Mouse (Mus musculus) erythroblast, embryonic 14.5 days (primary cell): ENCODE data around the gene Usp21. TPM values are rescaled to one million over a fixed set of nuclear protein-coding genes. Genes with fewer than 3 reads are reported as not detected.

Experiments
- H3K27me3 ChIP-seq: 2 replicates; pipeline ENCODE4 v1.6.1; 2012; ENCODE audit warnings: inconsistent platforms; ENCODE audit not compliant: control insufficient read depth
- H3K36me3 ChIP-seq: 2 replicates; pipeline ENCODE4 v1.6.1; 2012; ENCODE audit warnings: mild to moderate bottlenecking, inconsistent platforms; ENCODE audit not compliant: control insufficient read depth
- H3K4me1 ChIP-seq: 2 replicates; pipeline ENCODE4 v1.6.1; 2012; ENCODE audit warnings: inconsistent platforms; ENCODE audit not compliant: control insufficient read depth
- H3K4me3 ChIP-seq: replicated peaks from 2 replicates; pipeline ENCODE3; 2012; ENCODE audit warnings: moderate library complexity, mild to moderate bottlenecking, inconsistent platforms
- H3K9me3 ChIP-seq: 2 replicates; pipeline ENCODE4 v1.6.1; 2012; ENCODE audit warnings: low read length, inconsistent platforms, mixed read lengths; ENCODE audit not compliant: control insufficient read depth
- GATA1 ChIP-seq: IDR thresholded peaks from 2 replicates; pipeline ENCODE4 v1.6.1; 2012; ENCODE audit warnings: low read length, inconsistent platforms, mixed read lengths
- TAL1 ChIP-seq: IDR thresholded peaks from 3 replicates; pipeline ENCODE4 v1.6.1; 2012; ENCODE audit warnings: low read length, inconsistent platforms, mixed read lengths
- polyA plus RNA-seq: library from polyadenylated mRNA; stranded (reverse); fragments of >175 nt; gene quantifications from 2 replicates; pipeline ENCODE4 v1.2.3, GENCODE M21; 2012

Usp21 gene
- polyA plus RNA-seq, 1 experiment: 8.4 TPM

DNA sequence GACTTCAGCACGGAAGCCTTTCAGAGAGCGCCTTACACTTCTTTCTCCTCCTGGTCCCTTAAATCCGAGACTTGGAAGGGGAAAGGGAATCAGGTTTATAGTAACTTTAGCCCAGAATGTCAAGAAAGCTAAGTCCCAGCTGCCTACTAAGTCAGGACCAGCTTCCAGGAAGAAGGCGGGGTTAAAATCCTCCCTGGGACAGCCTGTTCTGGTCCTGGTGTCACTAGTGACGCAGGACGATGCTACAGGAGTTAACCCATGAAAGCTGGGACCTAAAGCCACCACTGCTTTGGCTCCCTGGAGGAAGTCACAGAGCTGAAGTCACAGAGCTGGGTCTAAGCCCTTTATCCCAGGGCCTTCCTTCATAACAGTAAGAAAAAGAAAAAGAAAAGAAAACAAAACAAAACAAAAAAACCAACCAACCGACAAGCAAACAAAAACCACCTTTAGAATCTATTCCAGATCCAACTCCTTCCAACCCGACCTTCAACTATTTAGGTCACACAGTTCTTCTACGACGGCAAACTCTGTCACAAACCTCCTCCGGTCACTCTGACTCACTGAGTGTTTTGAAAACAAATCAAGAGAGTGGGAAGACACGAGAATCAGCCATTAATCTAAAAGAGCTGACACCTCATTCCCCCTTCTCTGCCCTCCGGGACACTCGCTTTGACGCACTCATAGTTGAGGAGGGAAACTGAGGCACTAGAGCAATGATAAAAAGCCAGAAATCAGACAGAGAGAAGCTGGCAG, 47.6 kb downstream of the Usp21 start:
- TF ChIP-seq TAL1: no peak
- no peak for TF ChIP-seq GATA1
- Histone ChIP-seq H3K36me3 (peaks cover 87% of the 10 kb centered on the region), H3K4me1 (peaks cover 5% of the 10 kb centered on the region), H3K4me3 (no peak overlapping the region), H3K27me3 (no peaks in the 10 kb centered on the region), H3K9me3 (no peaks in the 10 kb centered on the region)

DNA sequence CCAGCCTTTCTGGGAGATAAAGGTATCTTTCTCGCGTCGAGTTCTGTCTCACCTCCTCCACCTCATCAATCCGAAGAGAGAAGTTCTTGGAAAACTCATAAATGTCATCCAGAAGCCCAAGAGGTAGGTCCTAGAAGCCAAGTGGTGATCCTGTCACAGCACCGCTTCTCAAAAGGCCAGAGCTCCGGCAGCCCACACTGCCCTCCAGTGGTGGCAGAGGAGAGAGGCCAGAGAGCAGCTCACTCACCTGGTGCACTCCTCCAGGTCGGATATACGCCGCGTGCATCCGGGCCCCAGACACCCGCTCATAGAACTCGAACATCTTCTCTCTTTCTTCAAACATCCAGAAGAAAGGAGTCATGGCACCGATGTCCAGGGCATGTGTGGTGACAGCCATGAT, 49.3 kb downstream of the Usp21 start:
- Histone ChIP-seq H3K9me3 (no peaks in the 10 kb centered on the region), H3K27me3 (no peaks in the 10 kb centered on the region), H3K4me3 (no peak overlapping the region), H3K36me3 (peaks cover 90% of the 10 kb centered on the region), H3K4me1 (peaks cover 13% of the 10 kb centered on the region)
- TF ChIP-seq TAL1 (no peak), GATA1 (no peak)

DNA sequence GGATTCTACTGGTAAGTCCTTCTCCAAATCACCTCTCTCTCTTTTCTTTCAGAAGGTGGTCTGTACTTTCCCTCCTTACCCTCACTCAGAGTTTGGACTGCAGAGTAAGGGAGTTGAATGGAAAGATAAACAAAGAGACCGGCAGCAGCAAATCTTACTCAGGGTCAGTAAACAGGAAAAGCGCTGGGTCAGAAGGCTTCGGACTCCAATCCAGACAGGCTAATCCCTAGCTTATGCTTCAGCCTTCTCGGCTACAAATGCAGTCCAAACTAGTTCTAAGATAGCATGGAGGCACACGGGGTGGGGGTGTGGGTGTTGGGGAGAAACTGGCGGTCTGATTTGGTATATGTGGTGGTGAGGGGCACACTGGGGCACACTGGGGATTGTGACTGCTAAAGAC, 50.4 kb downstream of the Usp21 start:
- TF ChIP-seq TAL1 (no peak), GATA1 (no peak)
- peaks cover 82% of the 10 kb centered on the region for H3K36me3 ChIP-seq

DNA sequence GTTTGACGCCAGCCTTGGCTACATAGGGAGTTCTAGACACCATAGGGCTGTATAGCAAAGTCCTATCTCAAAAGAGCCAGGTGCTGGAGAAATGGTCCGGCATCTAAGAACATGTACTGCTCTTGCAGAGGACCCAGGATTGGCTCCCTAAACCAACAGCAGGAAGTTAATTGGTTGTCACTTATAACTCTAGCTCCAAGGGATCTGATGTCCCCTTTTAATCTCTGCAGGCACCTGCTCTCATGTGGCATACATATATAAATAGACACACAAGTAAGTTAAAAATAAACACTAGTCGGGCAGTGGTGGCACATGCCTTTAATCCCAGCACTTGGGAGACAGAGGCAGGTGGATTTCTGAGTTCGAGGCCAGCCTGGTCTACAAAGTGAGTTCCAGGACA, 52.0 kb downstream of the Usp21 start:
- no peaks in the 10 kb centered on the region for H3K9me3 ChIP-seq
- no peak overlapping the region for H3K4me3 ChIP-seq
- peaks cover 30% of the 10 kb centered on the region for H3K4me1 ChIP-seq
- H3K36me3 ChIP-seq: peaks cover 68% of the 10 kb centered on the region
- TF ChIP-seq TAL1 (no peak), GATA1 (no peak)
- H3K27me3 ChIP-seq: no peaks in the 10 kb centered on the region

More for the DNA sequence above, 50.4 kb downstream of the Usp21 start:
- H3K27me3 ChIP-seq: no peaks in the 10 kb centered on the region
- H3K9me3 ChIP-seq: no peaks in the 10 kb centered on the region
- H3K4me1 ChIP-seq: peaks cover 22% of the 10 kb centered on the region
- H3K4me3 ChIP-seq: no peak overlapping the region

DNA sequence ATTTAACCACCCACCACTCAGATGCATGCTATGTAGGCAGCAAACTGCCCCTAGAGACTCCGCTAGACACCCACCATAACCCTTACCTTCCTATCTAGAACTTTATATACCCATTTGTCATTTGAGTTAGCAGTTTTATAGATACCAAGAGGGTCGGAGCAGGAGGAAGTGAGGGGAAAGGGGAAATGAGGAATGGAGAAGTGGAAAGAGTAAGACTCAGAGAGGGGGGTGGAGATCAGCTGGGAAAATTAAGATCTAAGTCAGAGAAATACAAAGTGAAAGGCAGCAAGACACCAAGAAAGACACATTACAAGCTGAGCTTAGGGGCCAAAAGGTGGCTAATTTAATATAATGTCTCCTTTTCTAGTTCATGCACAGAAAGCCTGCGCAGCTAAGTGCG, 53.3 kb downstream of the Usp21 start:
- Histone ChIP-seq H3K4me3 (no peak overlapping the region), H3K4me1 (peaks cover 30% of the 10 kb centered on the region), H3K9me3 (no peaks in the 10 kb centered on the region), H3K36me3 (peaks cover 58% of the 10 kb centered on the region), H3K27me3 (no peaks in the 10 kb centered on the region)
- no peak for TF ChIP-seq TAL1
- no peak for TF ChIP-seq GATA1

DNA sequence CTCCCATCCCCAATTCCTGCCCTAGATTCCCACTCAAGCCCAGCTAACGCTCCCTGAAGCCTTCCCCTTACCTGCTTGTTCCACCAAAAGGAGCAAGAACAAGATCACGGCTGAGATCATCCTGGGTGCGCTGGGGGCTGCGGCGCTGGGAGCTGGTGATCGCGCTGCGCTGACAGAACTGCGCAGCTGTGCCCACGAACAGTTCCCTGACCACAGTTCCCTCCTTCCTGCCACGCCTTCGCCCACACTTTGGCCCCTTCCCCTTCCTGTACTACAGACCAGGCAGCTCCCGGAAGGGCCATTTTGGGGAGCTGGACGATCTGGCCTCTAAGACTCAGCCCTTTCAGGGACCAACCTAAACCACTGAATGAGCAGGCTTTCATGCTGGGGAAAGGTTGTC, 53.7 kb downstream of the Usp21 start, which contains the start of gene Fcer1g:
TSS of gene Fcer1g (minus strand) at position 240 of the 400 bp plus-strand sequence.
- TF ChIP-seq GATA1 (no peak), TAL1 (no peak)
- Histone ChIP-seq H3K27me3 (no peaks in the 10 kb centered on the region), H3K36me3 (peaks cover 54% of the 10 kb centered on the region), H3K9me3 (no peaks in the 10 kb centered on the region), H3K4me1 (peaks cover 30% of the 10 kb centered on the region), H3K4me3 (no peak within 1 kb of the TSS)

DNA sequence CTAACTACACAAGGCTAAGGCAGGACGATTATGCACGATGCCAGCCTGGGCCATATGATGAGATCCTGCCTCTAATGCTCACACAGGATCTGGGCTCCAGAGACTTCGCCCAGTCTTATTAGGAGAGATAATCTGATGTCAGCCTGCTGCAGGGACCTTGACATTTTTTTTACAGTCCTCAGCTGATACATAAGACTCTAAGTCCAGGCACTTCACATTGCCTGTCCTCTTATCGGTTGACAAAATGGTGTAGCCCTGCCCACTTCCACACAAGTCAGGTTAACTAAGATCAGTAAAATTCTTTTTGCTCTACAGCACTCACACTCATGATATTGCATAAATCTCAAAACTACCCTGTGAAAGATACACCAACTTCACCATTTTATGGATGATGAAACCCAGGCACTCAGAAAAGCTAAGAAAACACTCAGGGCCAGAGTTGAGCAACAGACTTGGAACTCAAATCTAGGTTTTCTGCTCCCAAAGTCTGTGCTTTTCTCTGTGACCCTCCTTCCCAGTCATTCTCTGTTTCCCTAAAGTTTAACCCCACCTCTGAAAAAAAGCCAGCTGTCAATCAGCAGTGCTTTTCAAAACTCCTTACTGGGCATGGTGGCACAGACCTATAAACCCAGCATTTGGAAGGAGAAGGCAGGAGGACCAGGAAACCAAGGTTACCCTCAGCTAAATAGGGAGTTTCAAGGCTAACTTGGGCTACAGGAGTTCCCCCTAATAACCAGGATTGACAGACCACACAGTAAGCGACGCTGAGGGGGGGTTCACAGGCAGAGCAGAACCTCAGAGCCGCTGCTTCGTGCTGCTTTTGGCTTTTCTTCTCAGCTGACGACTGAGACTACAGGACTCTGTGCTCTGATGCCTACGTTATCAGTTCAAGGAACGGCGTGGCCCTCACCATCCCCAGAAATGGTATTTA, 54.7 kb downstream of the Usp21 start:
- TF ChIP-seq TAL1: no peak
- TF ChIP-seq GATA1: no peak
- Histone ChIP-seq H3K27me3 (no peaks in the 10 kb centered on the region), H3K4me3 (no peak overlapping the region), H3K36me3 (peaks cover 44% of the 10 kb centered on the region), H3K4me1 (peaks cover 30% of the 10 kb centered on the region), H3K9me3 (no peaks in the 10 kb centered on the region)

DNA sequence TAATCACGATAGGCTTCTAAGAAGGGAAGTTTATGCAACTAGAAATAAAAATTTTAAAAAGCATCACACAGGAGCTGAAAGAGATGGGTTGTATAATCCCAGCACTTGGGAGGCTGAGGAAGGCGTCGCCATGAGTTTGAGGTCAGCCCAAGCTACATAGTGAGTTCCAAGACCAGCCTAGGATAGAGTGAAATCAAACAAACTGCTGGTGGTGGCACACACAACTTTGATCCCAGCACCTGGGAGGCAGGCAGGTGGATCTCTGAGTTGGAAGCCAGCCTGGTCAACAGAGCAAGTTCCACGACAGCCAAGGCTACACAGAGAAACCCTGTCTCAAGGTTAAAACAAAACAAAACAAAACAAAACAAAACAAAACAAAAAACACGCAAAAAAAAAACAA, 55.4 kb downstream of the Usp21 start:
- Histone ChIP-seq H3K4me3 (no peak overlapping the region), H3K36me3 (peaks cover 37% of the 10 kb centered on the region), H3K9me3 (no peaks in the 10 kb centered on the region), H3K27me3 (no peaks in the 10 kb centered on the region), H3K4me1 (peaks cover 30% of the 10 kb centered on the region)
- no peak for TF ChIP-seq TAL1
- no peak for TF ChIP-seq GATA1

Other genes with a start within 250 kb of the Usp21 start
- gene Fcgr3, start 223.1 kb downstream of the Usp21 start, polyA plus RNA-seq: 0.06 TPM in 1 of 2 replicates, not detected in the other
- gene Cfap126, start 174.1 kb downstream of the Usp21 start, polyA plus RNA-seq: 0.37 and 0.64 TPM in 2 replicates
- 4.9 and 7.2 TPM in 2 replicates for gene Sdhc, start 137.4 kb downstream of the Usp21 start, polyA plus RNA-seq
- not detected in 2 replicates for gene Mpz, start 137.3 kb downstream of the Usp21 start, polyA plus RNA-seq
- not detected in 2 replicates for gene Pcp4l1, start 91.7 kb downstream of the Usp21 start, polyA plus RNA-seq
- gene Nr1i3, start 74.0 kb downstream of the Usp21 start, polyA plus RNA-seq: not detected in 2 replicates
- gene Tomm40l, start 65.5 kb downstream of the Usp21 start, polyA plus RNA-seq: 2.2 TPM in 2 replicates
- gene Apoa2, start 62.9 kb downstream of the Usp21 start, polyA plus RNA-seq: 0.42 and 2.1 TPM in 2 replicates
- 0.13 and 0.17 TPM in 2 replicates for gene Fcer1g, start 53.6 kb downstream of the Usp21 start, polyA plus RNA-seq
- not detected in 2 replicates for gene Adamts4, start 37.6 kb downstream of the Usp21 start, polyA plus RNA-seq
- 7.0 and 7.5 TPM in 2 replicates for gene Ndufs2, start 36.6 kb downstream of the Usp21 start, polyA plus RNA-seq
- gene B4galt3, start 17.7 kb downstream of the Usp21 start, polyA plus RNA-seq: 11.1 and 11.6 TPM in 2 replicates
- 89.9 and 167 TPM in 2 replicates for gene Ppox, start 6.8 kb downstream of the Usp21 start, polyA plus RNA-seq
- 3.9 and 4.8 TPM in 2 replicates for gene Ufc1, start 7.0 kb upstream of the Usp21 start, polyA plus RNA-seq
- gene Dedd, start 41.2 kb upstream of the Usp21 start, polyA plus RNA-seq: 1.6 and 1.7 TPM in 2 replicates
- gene Nit1, start 57.7 kb upstream of the Usp21 start, polyA plus RNA-seq: 0.98 TPM in 2 replicates
- gene Pfdn2, start 57.7 kb upstream of the Usp21 start, polyA plus RNA-seq: 1.4 and 2.0 TPM in 2 replicates
- gene Klhdc9, start 72.8 kb upstream of the Usp21 start, polyA plus RNA-seq: 0.14 TPM in 1 of 2 replicates, not detected in the other
- not detected in 2 replicates for gene Nectin4, start 82.1 kb upstream of the Usp21 start, polyA plus RNA-seq
- 0.06 and 0.07 TPM in 2 replicates for gene Arhgap30, start 101.0 kb upstream of the Usp21 start, polyA plus RNA-seq
- 1.2 and 3.6 TPM in 2 replicates for gene Usf1, start 123.3 kb upstream of the Usp21 start, polyA plus RNA-seq
- gene Tstd1, start 130.9 kb upstream of the Usp21 start, polyA plus RNA-seq: not detected in 2 replicates
- 0.08 TPM in 1 of 2 replicates, not detected in the other for gene F11r, start 149.5 kb upstream of the Usp21 start, polyA plus RNA-seq
- 0.13 and 0.20 TPM in 2 replicates for gene Alyref2, start 215.5 kb upstream of the Usp21 start, polyA plus RNA-seq
- not detected in 2 replicates for gene Itln1, start 247.3 kb upstream of the Usp21 start, polyA plus RNA-seq